Mouse (Mus musculus) embryonic facial prominence, embryonic 14.5 days (tissue): Measurements from ENCODE around the gene Olfr1204. TPM values are rescaled to one million over a fixed set of nuclear protein-coding genes. Genes with fewer than 3 reads are reported as not detected.

Experiments used
- ATAC-seq: fragments of 200-750 bp; cut with Nextera tagmentation; 2 replicates; pipeline ENCODE4 v1.8.0; 2017; ENCODE audit warnings: low read depth, moderate number of reproducible peaks, moderate TSS enrichment
- DNase-seq: peaks from one replicate; pipeline ENCODE4 v3.0.0-alpha.2; 2015; ENCODE audit warnings: low spot score
- H3K27ac ChIP-seq: fragments of 300-500 bp; sonication (generic); replicated peaks from 2 replicates; pipeline ENCODE4 v1.5.1; 2014; ENCODE audit warnings: low read depth, mild to moderate bottlenecking, low read length, moderate library complexity
- H3K27me3 ChIP-seq: fragments of 300-500 bp; sonication (generic); replicated peaks from 2 replicates; pipeline ENCODE4 v1.6.1; 2014; ENCODE audit warnings: low read length; ENCODE audit not compliant: control insufficient read depth, insufficient read depth
- H3K36me3 ChIP-seq: fragments of 300-500 bp; sonication (generic); 2 replicates; pipeline ENCODE4 v1.6.1; 2014; ENCODE audit warnings: low read length, mixed read lengths; ENCODE audit not compliant: control insufficient read depth, insufficient read depth
- H3K4me1 ChIP-seq: fragments of 300-500 bp; sonication (generic); 2 replicates; pipeline ENCODE4 v1.6.1; 2014; ENCODE audit warnings: antibody characterized with exemption, low read length; ENCODE audit not compliant: control insufficient read depth, insufficient read depth
- H3K4me2 ChIP-seq: fragments of 300-500 bp; sonication (generic); 2 replicates; pipeline ENCODE4 v1.6.1; 2014; ENCODE audit warnings: low read depth, mild to moderate bottlenecking, low read length, moderate library complexity, mixed read lengths
- H3K4me3 ChIP-seq: fragments of 300-500 bp; sonication (generic); 2 replicates; pipeline ENCODE4 v1.5.1; 2014; ENCODE audit warnings: low read depth, mild to moderate bottlenecking, low read length
- H3K9ac ChIP-seq: fragments of 300-500 bp; sonication (generic); 2 replicates; pipeline ENCODE4 v1.6.1; 2014; ENCODE audit warnings: low read depth, mild to moderate bottlenecking, low read length, moderate library complexity, mixed read lengths
- H3K9me3 ChIP-seq: fragments of 300-500 bp; sonication (generic); 2 replicates; pipeline ENCODE4 v1.6.1; 2016; ENCODE audit warnings: low read length; ENCODE audit not compliant: control insufficient read depth
- WGBS: fragments of 180-500 bp; shearing (Covaris S2); extraction: QIAGEN DNeasy Blood & Tissue Kit; methylation state at CpG from one replicate; pipeline ENCODE4 v1.1.7; 2014; 5-methylcytosine and 5-hydroxymethylcytosine counted together
- polyA plus RNA-seq: library from polyadenylated mRNA; unstranded; fragments of >200 nt; fragmentation: Nextera tagmentation; extraction: Ambion mirVana; gene quantifications from 2 replicates; pipeline ENCODE4 v1.2.1, GENCODE M21; 2014

Gene Olfr1204
- 0.03 TPM in 1 of 2 replicates, not detected in the other for polyA plus RNA-seq

GRCm38 (mm10) chr2:88848992-88849391 is at the start of gene Olfr1204:
Gene Olfr1204, plus strand, starts transcription at chr2:88849292.
- H3K4me2 ChIP-seq: no peak within 1 kb of the TSS
- no peaks in the 10 kb centered on the region for H3K27me3 ChIP-seq
- no peak within 1 kb of the TSS for H3K4me3 ChIP-seq
- no peaks in the 10 kb centered on the region for H3K4me1 ChIP-seq
- H3K27ac ChIP-seq: no peak within 1 kb of the TSS
- 0 out of 2 replicates have a peak, but pooled peaks cover 4% of the 10 kb centered on the region for H3K9me3 ChIP-seq
- no peak within 1 kb of the TSS for H3K9ac ChIP-seq
- 85% methylated on average over 1 of the region's 1 CpGs for WGBS
- DNase-seq (no peak), ATAC-seq (no peak)
- H3K36me3 ChIP-seq: no peaks in the 10 kb centered on the region

GRCm38 (mm10) chr2:88814196-88814595 is 34.9 kb upstream of the Olfr1204 start, which contains the start of gene Olfr1202:
Gene Olfr1202, plus strand, starts transcription at chr2:88814496.
- Histone ChIP-seq H3K27me3 (no peaks in the 10 kb centered on the region), H3K9ac (no peak within 1 kb of the TSS), H3K4me2 (no peak within 1 kb of the TSS), H3K9me3 (no peaks in the 10 kb centered on the region), H3K4me3 (no peak within 1 kb of the TSS), H3K27ac (no peak within 1 kb of the TSS), H3K4me1 (no peaks in the 10 kb centered on the region), H3K36me3 (no peaks in the 10 kb centered on the region)
- WGBS: 79% methylated on average over 1 of the region's 1 CpGs
- DNase-seq (no peak), ATAC-seq (no peak)

GRCm38 (mm10) chr2:88829437-88829836 is 19.7 kb upstream of the Olfr1204 start, which contains the start of gene Olfr1205:
Gene Olfr1205, plus strand, starts transcription at chr2:88829737.
- no peak within 1 kb of the TSS for H3K4me2 ChIP-seq
- H3K27ac ChIP-seq: no peak within 1 kb of the TSS
- H3K4me1 ChIP-seq: no peaks in the 10 kb centered on the region
- H3K9me3 ChIP-seq: no peaks in the 10 kb centered on the region
- H3K9ac ChIP-seq: no peak within 1 kb of the TSS
- ATAC-seq (no peak), DNase-seq (no peak)
- no peaks in the 10 kb centered on the region for H3K36me3 ChIP-seq
- H3K4me3 ChIP-seq: no peak within 1 kb of the TSS
- 82% methylated on average over 2 of the region's 2 CpGs for WGBS
- no peaks in the 10 kb centered on the region for H3K27me3 ChIP-seq

- H3K4me2 ChIP-seq: no peak overlapping the region
- no peak overlapping the region for H3K9ac ChIP-seq
- no peak for DNase-seq
- WGBS: 65% methylated on average over 2 of the region's 2 CpGs
- no peak overlapping the region for H3K27ac ChIP-seq
- ATAC-seq: no peak
- no peaks in the 10 kb centered on the region for H3K36me3 ChIP-seq
- no peaks in the 10 kb centered on the region for H3K4me1 ChIP-seq
- H3K9me3 ChIP-seq: no peaks in the 10 kb centered on the region
- no peak overlapping the region for H3K4me3 ChIP-seq
- no peaks in the 10 kb centered on the region for H3K27me3 ChIP-seq
Observed at GRCm38 (mm10) chr2:88838477-88838876, 10.6 kb upstream of the Olfr1204 start.

GRCm38 (mm10) chr2:88862931-88863330 is 13.8 kb downstream of the Olfr1204 start, which contains the start of gene Olfr1206:
Gene Olfr1206, plus strand, starts transcription at chr2:88863231.
- no peak within 1 kb of the TSS for H3K4me3 ChIP-seq
- H3K9ac ChIP-seq: no peak within 1 kb of the TSS
- H3K27me3 ChIP-seq: no peaks in the 10 kb centered on the region
- no peak within 1 kb of the TSS for H3K4me2 ChIP-seq
- H3K27ac ChIP-seq: no peak within 1 kb of the TSS
- H3K4me1 ChIP-seq: no peaks in the 10 kb centered on the region
- ATAC-seq (no peak), DNase-seq (no peak)
- no peaks in the 10 kb centered on the region for H3K36me3 ChIP-seq
- H3K9me3 ChIP-seq: no peaks in the 10 kb centered on the region
- 80% methylated on average over 2 of the region's 2 CpGs for WGBS

- ATAC-seq: no peak
- DNase-seq: no peak
- H3K27ac ChIP-seq: no peak within 1 kb of the TSS
- H3K4me2 ChIP-seq: no peak within 1 kb of the TSS
- no peak within 1 kb of the TSS for H3K4me3 ChIP-seq
- H3K4me1 ChIP-seq: no peaks in the 10 kb centered on the region
- H3K9me3 ChIP-seq: no peaks in the 10 kb centered on the region
- H3K36me3 ChIP-seq: no peaks in the 10 kb centered on the region
- H3K27me3 ChIP-seq: no peaks in the 10 kb centered on the region
- no peak within 1 kb of the TSS for H3K9ac ChIP-seq
Observed at GRCm38 (mm10) chr2:88902211-88902610, 53.1 kb downstream of the Olfr1204 start, which contains the start of gene Olfr1208. Gene Olfr1208, minus strand, starts transcription at chr2:88902311.

Other genes starting within 250 kb of the Olfr1204 start
- gene Olfr1191-ps1, start 208.8 kb upstream of the Olfr1204 start, polyA plus RNA-seq: not detected in 2 replicates
- 0.06 TPM in 1 of 2 replicates, not detected in the other for gene Olfr1192-ps1, start 200.8 kb upstream of the Olfr1204 start, polyA plus RNA-seq
- gene Olfr1193, start 173.7 kb upstream of the Olfr1204 start, polyA plus RNA-seq: not detected in 2 replicates
- gene Olfr1195, start 160.1 kb upstream of the Olfr1204 start, polyA plus RNA-seq: not detected in 2 replicates
- gene Olfr1196, start 144.7 kb upstream of the Olfr1204 start, polyA plus RNA-seq: 0.29 TPM in 1 of 2 replicates, not detected in the other
- gene Olfr1197, start 116.9 kb upstream of the Olfr1204 start, polyA plus RNA-seq: not detected in 2 replicates
- not detected in 2 replicates for gene Olfr1198, start 97.9 kb upstream of the Olfr1204 start, polyA plus RNA-seq
- gene Olfr1199, start 88.8 kb upstream of the Olfr1204 start, polyA plus RNA-seq: not detected in 2 replicates
- not detected in 2 replicates for gene Olfr1200, start 78.8 kb upstream of the Olfr1204 start, polyA plus RNA-seq
- gene Olfr1201, start 56.3 kb upstream of the Olfr1204 start, polyA plus RNA-seq: not detected in 2 replicates
- gene Olfr1202, start 34.8 kb upstream of the Olfr1204 start, polyA plus RNA-seq: not detected in 2 replicates
- not detected in 2 replicates for gene Olfr1205, start 19.6 kb upstream of the Olfr1204 start, polyA plus RNA-seq
- 0.06 TPM in 1 of 2 replicates, not detected in the other for gene Olfr1206, start 13.9 kb downstream of the Olfr1204 start, polyA plus RNA-seq
- gene Olfr1208, start 53.0 kb downstream of the Olfr1204 start, polyA plus RNA-seq: not detected in 2 replicates
- gene Olfr1209, start 65.9 kb downstream of the Olfr1204 start, polyA plus RNA-seq: not detected in 2 replicates
- gene Olfr1211, start 88.8 kb downstream of the Olfr1204 start, polyA plus RNA-seq: 0.11 TPM in 1 of 2 replicates, not detected in the other
- gene Olfr1212, start 104.7 kb downstream of the Olfr1204 start, polyA plus RNA-seq: not detected in 2 replicates
- gene Gm13762, start 131.0 kb downstream of the Olfr1204 start, polyA plus RNA-seq: not detected in 2 replicates
- gene Olfr1214, start 143.4 kb downstream of the Olfr1204 start, polyA plus RNA-seq: not detected in 2 replicates
- not detected in 2 replicates for gene Olfr1215, start 157.7 kb downstream of the Olfr1204 start, polyA plus RNA-seq
- gene Olfr1216, start 169.0 kb downstream of the Olfr1204 start, polyA plus RNA-seq: not detected in 2 replicates
- not detected in 2 replicates for gene Olfr1217, start 182.8 kb downstream of the Olfr1204 start, polyA plus RNA-seq
- gene Olfr1218, start 211.9 kb downstream of the Olfr1204 start, polyA plus RNA-seq: not detected in 2 replicates
- gene Olfr1219, start 234.2 kb downstream of the Olfr1204 start, polyA plus RNA-seq: not detected in 2 replicates